Mouse (Mus musculus) left cerebral cortex, adult 11 months (tissue): ENCODE results near the gene Gm49384.
"Not testable (repeated sequence)": the region's sequence is repeated elsewhere in the genome, so short reads cannot be mapped to it uniquely, and the experiment has no call there.

Source experiments
- DNase-seq: peaks from one replicate; pipeline ENCODE4 v3.0.0; 2022; ENCODE audit warnings: low spot score

The Gm49384 gene

DNA sequence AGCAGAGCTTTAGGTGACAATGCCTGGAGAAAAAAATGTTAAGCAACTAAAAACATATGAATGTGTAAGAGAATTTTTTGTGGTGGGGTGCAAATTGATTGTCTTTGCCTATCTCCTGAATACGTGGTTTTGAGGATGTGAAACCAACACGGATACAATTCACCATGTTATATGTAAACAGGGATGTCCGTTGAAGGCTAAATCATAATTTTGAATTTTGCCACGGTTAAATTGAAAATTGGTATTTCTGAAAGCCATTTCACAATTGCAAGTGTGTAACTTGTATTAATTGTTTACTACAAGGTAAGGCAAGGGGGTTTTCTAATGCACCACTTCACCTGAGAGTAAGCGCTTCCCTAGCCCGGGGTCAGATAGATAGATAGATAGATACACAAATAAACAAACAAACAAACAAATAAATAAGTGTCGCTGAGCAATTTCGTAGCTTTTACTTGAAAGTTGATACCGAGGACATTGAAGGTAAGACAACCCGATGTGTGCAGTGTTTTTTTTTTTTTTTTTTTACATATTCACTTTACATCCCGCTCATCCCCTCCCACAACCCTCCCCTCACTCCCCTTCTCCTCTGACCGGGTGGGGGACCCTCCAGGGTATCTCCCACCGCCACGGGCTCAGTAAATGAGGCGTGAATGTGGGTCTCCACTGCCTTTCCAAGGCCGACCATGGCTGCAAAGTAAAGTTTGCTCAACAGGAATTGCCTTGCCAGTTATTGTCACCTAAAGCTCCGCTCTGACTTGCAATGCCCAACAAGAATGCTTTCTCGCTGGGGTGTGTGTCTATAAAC is 36.2 kb downstream of the Gm49384 start:
- no peak for DNase-seq

DNA sequence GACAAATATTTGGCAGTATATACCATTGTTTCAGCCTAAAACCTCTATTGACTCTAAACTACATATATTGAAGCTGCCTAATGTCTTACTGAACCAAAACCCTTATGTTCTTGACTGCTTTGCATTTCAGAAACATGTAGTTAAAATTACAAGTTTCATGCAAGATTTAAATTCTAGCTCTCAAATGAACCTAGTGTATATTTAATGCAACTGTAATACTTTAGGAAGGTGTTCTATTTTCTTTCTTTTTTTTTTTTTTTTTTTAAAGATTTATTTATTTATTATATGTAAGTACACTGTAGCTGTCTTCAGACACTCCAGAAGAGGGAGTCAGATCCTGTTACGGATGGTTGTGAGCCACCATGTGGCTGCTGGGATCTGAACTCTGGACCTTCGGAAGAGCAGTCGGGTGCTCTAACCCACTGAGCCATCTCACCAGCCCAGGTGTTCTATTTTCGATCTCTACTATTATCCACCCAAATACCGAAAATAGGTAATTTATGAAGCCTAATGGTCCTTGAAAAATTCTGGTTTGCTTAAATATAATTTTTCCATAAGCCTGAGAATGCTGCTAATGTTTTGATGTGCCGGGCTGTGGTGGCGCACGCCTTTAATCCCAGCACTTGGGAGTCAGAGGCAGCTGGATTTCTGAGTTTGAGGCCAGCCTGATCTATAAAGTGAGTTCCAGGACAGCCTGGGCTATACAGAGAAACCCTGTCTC is 37.0 kb downstream of the Gm49384 start:
- not testable (repeated sequence) for DNase-seq

DNA sequence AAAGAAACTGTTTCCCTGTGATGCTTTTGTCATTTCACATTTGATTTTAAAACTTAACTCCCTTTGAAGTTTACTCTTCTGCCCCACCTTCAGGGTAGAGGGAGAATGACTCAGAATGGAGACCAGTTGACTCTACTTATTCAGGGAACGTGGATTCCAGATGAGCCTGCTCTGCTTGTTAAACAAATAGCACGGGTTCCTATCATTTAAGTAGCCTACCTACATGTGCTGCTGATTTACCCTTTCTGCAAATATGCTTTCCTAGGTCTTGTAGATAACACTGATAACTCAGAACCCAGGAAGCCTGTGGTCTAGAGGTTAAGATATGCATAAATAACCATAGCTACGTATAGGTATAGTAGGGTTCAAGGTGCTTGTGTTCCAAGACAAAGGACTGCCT is 39.2 kb downstream of the Gm49384 start:
- no peak for DNase-seq

DNA sequence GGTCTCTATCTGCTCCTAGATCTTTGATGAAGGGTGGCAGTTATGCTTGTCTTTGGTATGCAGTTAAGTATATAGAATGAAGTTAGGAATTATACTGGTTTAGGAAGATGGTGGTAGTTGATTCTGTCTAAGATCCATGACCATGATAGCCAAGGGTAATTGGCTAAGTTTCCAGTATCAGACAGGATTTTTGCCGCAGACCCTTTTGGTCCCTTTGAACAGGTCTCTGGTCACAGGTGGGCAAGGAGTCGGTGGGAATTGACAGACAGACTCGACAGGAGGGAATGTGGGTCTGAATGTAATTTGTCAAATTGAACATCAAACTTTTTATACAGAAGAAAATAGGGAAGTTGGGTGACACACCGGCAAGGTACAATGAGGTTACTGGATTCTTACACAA is 40.5 kb downstream of the Gm49384 start:
- DNase-seq: not testable (repeated sequence)

DNA sequence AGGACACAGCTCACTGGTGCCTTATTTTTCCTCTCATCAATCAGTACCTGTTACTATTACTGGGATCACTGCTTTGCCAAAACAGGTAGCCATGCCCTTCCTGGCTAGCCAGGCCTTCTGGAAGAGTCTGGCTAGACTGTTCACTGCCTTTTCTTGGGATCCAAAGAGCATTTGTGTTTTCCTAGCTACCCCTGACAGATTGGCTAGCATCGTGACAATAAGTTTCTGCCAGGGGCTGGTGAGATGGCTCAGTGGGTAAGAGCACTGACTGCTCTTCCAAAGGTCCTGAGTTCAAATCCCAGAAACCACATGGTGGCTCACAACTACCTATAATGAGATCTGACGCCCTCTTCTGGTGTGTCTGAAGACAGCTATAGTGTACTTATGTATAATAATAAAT is 43.4 kb downstream of the Gm49384 start:
- not testable (repeated sequence) for DNase-seq

DNA sequence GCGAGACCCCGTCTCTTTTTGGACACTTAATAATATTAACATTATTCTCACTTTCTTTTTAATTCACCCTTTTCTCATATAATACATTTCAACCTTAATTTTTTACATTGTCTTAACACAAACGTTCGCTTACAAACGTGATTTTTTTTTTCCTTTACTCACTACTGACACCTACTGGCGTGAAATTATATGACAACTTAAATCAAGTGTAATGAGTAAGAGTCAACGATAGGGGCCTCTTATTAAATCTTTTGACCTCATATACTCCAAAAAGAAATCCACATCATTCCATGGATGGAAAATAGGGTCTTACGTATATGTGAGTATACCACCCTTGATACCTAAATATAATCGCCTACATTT is 44.5 kb downstream of the Gm49384 start:
- DNase-seq: peak; percentile 18

DNA sequence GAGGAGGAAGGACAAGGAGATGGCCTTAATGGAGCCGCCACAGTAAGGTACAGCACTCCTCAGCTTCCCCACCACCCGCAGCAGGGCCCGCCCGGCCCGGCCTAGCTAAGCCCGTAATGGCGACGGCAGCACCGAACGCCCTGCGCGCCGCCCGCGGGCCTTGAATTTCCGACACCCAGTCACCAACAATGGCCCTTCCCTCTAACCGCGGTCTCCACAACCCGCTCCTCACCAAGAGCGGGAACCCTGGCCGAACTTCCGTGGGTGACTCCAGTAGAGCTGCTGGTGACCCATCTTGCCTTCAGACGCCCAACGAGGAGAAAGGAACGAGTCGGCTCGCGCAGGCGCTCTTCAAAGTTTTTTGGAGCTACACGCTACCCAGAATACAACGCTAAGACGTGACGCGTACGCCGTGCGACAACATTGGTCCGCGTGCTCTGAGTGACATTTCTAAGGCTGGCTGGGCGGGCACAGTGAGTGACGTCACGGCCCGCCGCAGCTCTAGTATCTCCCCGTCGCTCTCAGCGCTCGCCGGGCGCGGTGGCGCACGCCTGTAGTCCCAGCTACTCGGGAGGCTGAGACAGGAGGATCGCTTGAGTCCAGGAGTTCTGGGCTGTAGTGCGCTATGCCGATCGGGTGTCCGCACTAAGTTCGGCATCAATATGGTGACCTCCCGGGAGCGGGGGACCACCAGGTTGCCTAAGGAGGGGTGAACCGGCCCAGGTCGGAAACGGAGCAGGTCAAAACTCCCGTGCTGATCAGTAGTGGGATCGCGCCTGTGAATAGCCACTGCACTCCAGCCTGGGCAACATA is 45.1 kb downstream of the Gm49384 start, which contains the start of gene Rps29:
TSS of gene Rps29 (minus strand) at position 422 of the 813 bp plus-strand sequence.
- peak; percentile 98 for DNase-seq

DNA sequence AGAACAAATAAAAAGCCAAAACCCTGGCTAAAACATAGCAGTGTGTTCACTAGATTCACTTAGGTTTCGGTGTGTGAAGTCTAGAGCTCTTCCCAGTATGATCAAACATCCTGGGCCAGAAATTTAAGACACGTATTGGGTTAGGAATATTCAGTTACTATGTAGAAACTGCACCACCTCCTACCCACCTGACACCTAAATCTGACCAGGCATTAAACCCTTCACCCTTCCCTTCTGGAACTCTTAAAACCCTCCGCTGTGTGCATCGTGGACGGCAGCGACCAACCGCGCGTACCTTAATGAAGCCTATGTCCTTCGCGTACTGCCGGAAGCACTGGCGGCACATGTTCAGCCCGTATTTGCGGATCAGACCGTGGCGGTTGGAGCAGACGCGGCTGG is 45.7 kb downstream of the Gm49384 start:
- DNase-seq: no peak

DNA sequence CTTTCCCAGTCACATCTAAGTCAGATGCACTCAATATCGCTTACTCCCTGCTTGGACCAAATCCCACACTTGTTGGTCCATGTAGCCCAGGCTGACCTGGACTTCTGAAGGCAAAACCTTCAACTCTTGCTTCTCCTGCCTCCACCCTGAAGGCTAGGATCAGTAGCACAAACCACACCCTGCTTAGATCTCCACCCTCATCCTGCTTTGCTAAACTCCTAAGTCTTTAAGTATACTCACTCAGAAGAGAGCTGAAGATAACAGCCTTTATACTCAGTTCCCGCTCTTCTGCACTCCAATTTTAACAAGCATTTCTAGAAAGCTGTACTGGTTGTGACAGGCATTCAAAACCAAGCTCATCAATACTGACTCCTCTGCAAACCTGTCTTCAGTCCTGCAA is 47.0 kb downstream of the Gm49384 start:
- DNase-seq: no peak

DNA sequence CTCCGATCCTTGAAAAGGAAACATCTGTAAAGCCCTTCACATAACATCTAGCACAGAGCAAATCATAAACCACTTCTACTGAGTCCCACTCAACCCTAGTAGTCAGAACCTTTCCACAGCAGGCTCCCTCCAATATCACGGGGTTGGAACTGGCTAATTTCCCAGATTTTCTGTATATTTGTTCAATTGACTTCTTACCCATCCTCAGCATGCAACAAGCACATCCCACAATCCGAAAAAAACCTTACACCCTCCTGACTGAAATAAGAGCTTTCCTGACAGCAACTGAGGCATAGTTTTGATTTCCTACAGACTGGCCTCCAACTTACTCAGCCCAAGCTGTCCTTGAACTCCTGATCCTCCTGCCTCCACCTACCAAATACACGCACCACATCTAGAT is 47.6 kb downstream of the Gm49384 start:
- no peak for DNase-seq

DNA sequence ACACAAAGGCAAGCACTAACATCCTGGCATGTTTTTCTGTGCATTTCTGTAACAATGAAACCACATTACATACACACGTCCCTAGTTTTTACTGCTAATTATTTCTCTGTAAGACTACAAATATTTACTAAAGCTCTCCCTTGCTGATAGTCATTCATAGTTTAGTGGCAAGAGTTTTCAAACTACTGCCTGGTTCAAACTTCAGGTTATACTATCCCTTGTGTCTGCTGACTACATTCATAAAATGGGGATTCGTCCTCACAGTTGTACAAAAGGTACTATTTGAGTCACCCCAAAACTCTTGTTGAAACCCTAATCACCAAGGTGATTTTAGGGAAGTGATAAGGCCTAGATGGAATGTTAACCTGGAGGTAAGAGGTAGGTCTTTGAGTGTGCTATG is 48.1 kb downstream of the Gm49384 start:
- DNase-seq: no peak

DNA sequence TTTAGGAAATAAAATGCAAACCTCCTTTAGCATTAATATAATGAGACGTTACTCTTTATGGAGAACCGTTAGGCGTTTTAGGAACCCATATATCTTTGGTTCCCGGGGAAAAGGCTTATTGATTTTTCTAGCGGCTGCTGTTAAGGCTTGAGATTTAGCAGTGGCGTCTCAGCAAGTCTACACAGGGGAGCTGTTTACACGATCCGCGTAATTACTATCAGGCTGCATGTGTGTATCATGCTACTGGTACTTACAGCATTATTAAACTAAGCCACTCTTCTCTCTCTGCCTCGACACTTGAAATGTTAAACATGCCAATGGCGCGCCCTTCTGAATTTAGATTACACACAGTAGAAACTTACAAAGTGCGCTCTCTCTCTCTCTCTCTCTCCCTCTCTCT is 54.0 kb downstream of the Gm49384 start:
- DNase-seq: no peak

DNA sequence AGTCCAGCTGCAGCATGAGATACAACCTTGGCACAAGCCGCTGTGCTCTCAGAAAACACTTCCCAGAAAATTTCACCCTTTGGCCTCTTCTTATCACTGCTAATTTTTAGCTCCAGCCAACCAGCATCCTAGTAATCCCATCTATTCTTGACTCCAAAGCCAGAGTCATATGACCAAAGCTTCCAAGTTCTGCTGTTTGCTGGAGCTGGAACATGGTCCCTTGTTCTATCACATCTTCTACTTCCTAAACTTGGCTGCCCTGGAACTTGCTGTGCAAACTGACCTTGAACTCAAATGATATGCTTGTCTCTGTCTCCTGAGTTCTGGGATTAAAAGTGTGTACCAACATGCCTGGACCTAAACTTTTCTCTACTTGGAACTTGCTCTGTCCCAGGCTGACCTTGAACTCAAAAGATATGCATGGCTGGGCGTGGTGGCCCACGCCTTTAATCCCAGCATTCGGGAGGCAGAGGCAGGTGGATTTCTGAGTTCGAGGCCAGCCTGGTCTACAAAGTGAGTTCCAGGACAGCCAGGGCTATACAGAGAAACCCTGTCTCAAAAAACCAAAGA is 56.8 kb downstream of the Gm49384 start:
- no peak for DNase-seq

DNA sequence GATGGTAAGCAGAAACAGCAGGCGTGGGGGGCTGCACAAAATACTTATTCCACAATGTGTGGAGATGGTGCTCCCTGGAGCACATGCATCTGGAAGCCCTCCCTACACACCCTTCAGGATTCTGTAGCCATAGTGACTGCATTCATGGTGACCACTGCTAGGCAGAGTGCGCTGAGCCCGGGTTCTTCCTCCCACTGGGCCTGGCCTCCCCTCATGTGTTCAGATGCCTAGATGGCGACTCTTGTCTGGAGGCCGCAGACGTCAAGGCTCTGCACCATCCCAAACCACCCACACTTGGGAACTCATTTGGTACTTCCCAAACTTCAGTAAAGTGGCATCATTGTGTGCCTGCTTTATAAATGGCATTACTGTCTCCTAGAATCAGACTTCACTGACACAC is 60.6 kb downstream of the Gm49384 start:
- no peak for DNase-seq

DNA sequence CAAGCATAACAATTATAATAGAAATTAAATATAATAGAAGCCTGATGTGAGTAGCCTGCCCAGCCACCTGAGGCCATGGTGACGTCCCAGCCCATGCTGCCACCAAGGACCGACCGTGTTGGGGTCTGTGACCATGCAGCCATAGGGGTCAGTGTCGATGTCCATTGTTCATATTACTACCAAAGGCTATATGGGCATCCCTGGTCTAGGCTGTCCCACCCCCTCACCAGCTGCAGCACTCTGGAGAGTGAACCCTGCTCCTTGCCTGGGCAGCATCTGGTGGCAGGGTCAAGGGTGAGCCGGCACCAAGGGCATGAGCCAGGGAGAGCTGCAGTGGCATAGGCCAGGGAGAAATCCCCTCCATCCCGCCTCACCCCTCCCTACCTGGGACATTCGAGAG is 64.2 kb downstream of the Gm49384 start:
- no peak for DNase-seq
